Comparison of ENCODE assay signal across 10 mouse cellular contexts in genomic region chr2:11765694-11766093, GRCm38 (mm10). TPM values are rescaled to one million over a fixed set of nuclear protein-coding genes. Genes with fewer than 3 reads are reported as not detected.
DNase-seq lines count a peak whose midpoint lies in the region; ATAC-seq and TF ChIP-seq lines count a peak whose summit lies in the region.
"Had no signal": no experiment of that assay in that cellular context is flagged by ENCODE, and none has a peak within 500 bp of the region (broad histone marks: within the 10 kb centered on the region; RNA-seq: fewer than 3 reads in every experiment).

No protein-coding gene starts in this region.

- no peaks in the 10 kb centered on the region for H3K9me3 ChIP-seq in heart, embryonic 10.5 days
- no peaks in the 10 kb centered on the region for H3K9me3 ChIP-seq in stomach, postnatal 0 days (ENCODE audit: control insufficient read depth, low read length)
- H3K9me3 ChIP-seq: kidney, embryonic 15.5 days had no signal

- DNase-seq in heart, adult 18-20 months = peak; percentile 37 to 61
- no peak for DNase-seq in heart, embryonic 10.5 days (ENCODE audit: low spot score)
- peak; percentile 23 for DNase-seq in right cerebral cortex, adult 18-20 months
- DNase-seq in right cerebral cortex, adult 2 months (ENCODE audit: low spot score in 2 of 2) = no peak
- peak; percentile 33 for DNase-seq in heart, postnatal 4 days
- DNase-seq in stomach, postnatal 0 days (ENCODE audit: low spot score) = no peak
- no peak for DNase-seq in adrenal gland, postnatal 10 days
- DNase-seq in urinary bladder, postnatal 36 days (ENCODE audit: low spot score in 2 of 2) = no peak
- DNase-seq: thymus, postnatal 36 days had no signal

- TF ChIP-seq EP300 in stomach, postnatal 0 days (optimal IDR thresholded peaks at IDR 0.05) = no peak

- no peaks in the 10 kb centered on the region for H3K4me1 ChIP-seq in heart, embryonic 10.5 days
- H3K4me1 ChIP-seq in stomach, postnatal 0 days (replicated peaks; ENCODE audit: control insufficient read depth, insufficient read depth) = no peaks in the 10 kb centered on the region
- H3K4me1 ChIP-seq: kidney, embryonic 15.5 days had no signal

- no peak overlapping the region for H3K27ac ChIP-seq in heart, embryonic 10.5 days
- no peak overlapping the region for H3K27ac ChIP-seq in stomach, postnatal 0 days (replicated peaks)
- H3K27ac ChIP-seq: kidney, embryonic 15.5 days had no signal

- TF ChIP-seq CTCF in stomach, postnatal 0 days (IDR thresholded peaks at IDR 0.05; ENCODE audit: low read depth) = no peak

- no peak overlapping the region for H3K4me3 ChIP-seq in heart, embryonic 10.5 days
- H3K4me3 ChIP-seq in stomach, postnatal 0 days (ENCODE audit: low read depth, low read length) = no peak overlapping the region
- H3K4me3 ChIP-seq: kidney, embryonic 15.5 days had no signal

- ATAC-seq in stomach, postnatal 0 days (ENCODE audit: low FRiP score, low TSS enrichment) = peak; percentile 53; the same call in 1 of the 2 replicates

- no peaks in the 10 kb centered on the region for H3K27me3 ChIP-seq in heart, embryonic 10.5 days (ENCODE audit: insufficient read depth, poor library complexity, severe bottlenecking)
- H3K27me3 ChIP-seq in stomach, postnatal 0 days (ENCODE audit: control insufficient read depth, insufficient read depth, low read length) = no peaks in the 10 kb centered on the region
- H3K27me3 ChIP-seq: kidney, embryonic 15.5 days had no signal

- no peak overlapping the region for H3K9ac ChIP-seq in stomach, postnatal 0 days (ENCODE audit: low read length)
- H3K9ac ChIP-seq: kidney, embryonic 15.5 days had no signal

- peaks cover 87% of the 10 kb centered on the region for H3K36me3 ChIP-seq in heart, embryonic 10.5 days
- peaks cover 32% of the 10 kb centered on the region for H3K36me3 ChIP-seq in stomach, postnatal 0 days (ENCODE audit: control insufficient read depth, insufficient read depth, low read length)

- no peak overlapping the region for H3K4me2 ChIP-seq in stomach, postnatal 0 days (replicated peaks; ENCODE audit: low read depth)
- H3K4me2 ChIP-seq: kidney, embryonic 15.5 days had no signal

- WGBS in heart, embryonic 10.5 days = 91% methylated on average over 4 of the region's 4 CpGs
- WGBS in stomach, postnatal 0 days = 58% methylated on average over 4 of the region's 4 CpGs

RNA-seq across cellular contexts. Expression of gene Fbh1, which starts 11.7 kb away (rescaled TPM):
- total RNA-seq in heart, adult 18-20 months (2021) = 10 to 100 TPM; 64.8 to 66.2 TPM
- 102 and 127 TPM in 2 replicates for polyA plus RNA-seq in heart, embryonic 10.5 days (2016; fragmentation: Nextera tagmentation; extraction: Ambion mirVana)
- 10 to 100 TPM; 69.1 to 69.5 TPM for total RNA-seq in heart, postnatal 4 days (2021)
- 53.3 and 54.4 TPM in 2 replicates for polyA plus RNA-seq in stomach, postnatal 0 days (2015; fragmentation: Nextera tagmentation; extraction: Ambion mirVana)
- total RNA-seq in adrenal gland, postnatal 10 days (2021) = 100 to 1,000 TPM in 1 of 2 experiments, 10 to 100 TPM in 1; 92.3 to 120 TPM

RNA-seq across cellular contexts. Expression of gene Ankrd16, which starts 12.0 kb away (rescaled TPM):
- 10 to 100 TPM; 15.3 to 16.7 TPM for total RNA-seq in heart, adult 18-20 months (2021)
- polyA plus RNA-seq in heart, embryonic 10.5 days (2016; fragmentation: Nextera tagmentation; extraction: Ambion mirVana) = 37.9 and 38.5 TPM in 2 replicates
- total RNA-seq in heart, postnatal 4 days (2021) = 10 to 100 TPM; 31.0 to 35.5 TPM
- 20.4 and 21.2 TPM in 2 replicates for polyA plus RNA-seq in stomach, postnatal 0 days (2015; fragmentation: Nextera tagmentation; extraction: Ambion mirVana)
- total RNA-seq in adrenal gland, postnatal 10 days (2021) = 10 to 100 TPM; 36.5 to 59.7 TPM

Comparison
In these comparisons a context has a peak if more than half of its experiments do, and no peak if none do; other contexts are left out.
1. DNase-seq: peak in heart, adult 18-20 months (2 of 2), right cerebral cortex, adult 18-20 months (single experiment) and heart, postnatal 4 days (single experiment); none in heart, embryonic 10.5 days (single experiment), right cerebral cortex, adult 2 months (0 of 2), stomach, postnatal 0 days (single experiment), adrenal gland, postnatal 10 days (single experiment) and urinary bladder, postnatal 36 days (0 of 2).